Mouse (Mus musculus) WW6 (cell line): ENCODE data around the gene Gm20870.
"Not testable (repeated sequence)": the region's sequence is repeated elsewhere in the genome, so short reads cannot be mapped to it uniquely, and the experiment has no call there.

Experiments used
- DNase-seq: peaks from one replicate; pipeline ENCODE4 v3.0.0-alpha.2; 2013; ENCODE audit warnings: low read depth, low spot score

Gene Gm20870

DNA sequence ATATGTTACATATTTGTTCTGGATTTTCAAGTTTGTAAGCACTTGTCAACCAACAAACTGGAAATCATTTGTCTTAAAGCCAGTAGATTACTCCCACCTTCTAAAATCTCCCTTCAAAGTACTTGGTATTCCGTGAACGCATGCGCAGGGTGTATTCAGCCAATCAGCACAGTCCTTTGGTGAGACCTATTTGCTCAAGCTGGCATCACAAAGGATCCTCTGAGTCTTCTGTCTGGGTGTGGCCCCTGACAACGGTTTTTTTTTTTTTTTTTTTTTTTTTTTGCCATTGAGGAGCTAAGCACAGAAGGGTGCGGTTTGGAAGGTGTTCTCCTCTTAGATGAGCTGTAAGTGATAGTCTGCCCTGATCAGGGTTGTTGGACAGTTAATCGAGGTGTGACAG, at the start of gene Gm20870:
TSS of gene Gm20870 (plus strand) at position 301 of the 400 bp plus-strand sequence.
- DNase-seq, result not testable (repeated sequence)
